Mouse (Mus musculus) limb, embryonic 10.5 days (tissue): ENCODE results near the gene Prph2. TPM values are rescaled to one million over a fixed set of nuclear protein-coding genes. Genes with fewer than 3 reads are reported as not detected.
A peak's percentile ranks its signal among the peaks of the same experiment; 100 is the strongest.

Experiments used
- DNase-seq: peaks from one replicate; pipeline ENCODE4 v3.0.0-alpha.2; 2017; ENCODE audit warnings: low spot score
- H3K27ac ChIP-seq: fragments of 300-500 bp; sonication (generic); 2 replicates; pipeline ENCODE4 v1.5.1; 2016; ENCODE audit warnings: mild to moderate bottlenecking
- H3K27me3 ChIP-seq: fragments of 300-500 bp; sonication (generic); 2 replicates; pipeline ENCODE4 v1.6.1; 2016; ENCODE audit warnings: low read depth, mild to moderate bottlenecking; ENCODE audit not compliant: poor library complexity, severe bottlenecking
- H3K36me3 ChIP-seq: fragments of 300-500 bp; sonication (generic); 2 replicates; pipeline ENCODE4 v1.6.1; 2016; ENCODE audit warnings: mild to moderate bottlenecking, moderate library complexity
- H3K4me1 ChIP-seq: fragments of 300-500 bp; sonication (generic); 2 replicates; pipeline ENCODE4 v1.6.1; 2016
- H3K4me3 ChIP-seq: fragments of 300-500 bp; sonication (generic); 2 replicates; pipeline ENCODE4 v1.5.1; 2016; ENCODE audit warnings: mild to moderate bottlenecking, moderate library complexity
- H3K9me3 ChIP-seq: fragments of 300-500 bp; sonication (generic); replicated peaks from 2 replicates; pipeline ENCODE4 v1.6.1; 2016; ENCODE audit warnings: mild to moderate bottlenecking
- WGBS: fragments of 180-500 bp; shearing (Covaris S2); methylation state at CpG from one replicate; pipeline ENCODE4 v1.1.7; 2016; 5-methylcytosine and 5-hydroxymethylcytosine counted together
- polyA plus RNA-seq: library from polyadenylated mRNA; unstranded; fragments of >200 nt; fragmentation: Nextera tagmentation; extraction: Ambion mirVana; gene quantifications from 2 replicates; pipeline ENCODE4 v1.2.1, GENCODE M21; 2016

The Prph2 gene
- not detected in 2 replicates for polyA plus RNA-seq

GRCm38 (mm10) chr17:46910186-46910585, at the start of gene Prph2:
Gene Prph2 (plus strand): TSS chr17:46910459.
- 0 out of 2 replicates have a peak, but pooled peaks cover 2% of the 10 kb centered on the region for H3K9me3 ChIP-seq
- no peaks in the 10 kb centered on the region for H3K36me3 ChIP-seq
- H3K4me3 ChIP-seq = no peak within 1 kb of the TSS
- no peak for DNase-seq
- H3K27me3 ChIP-seq = no peaks in the 10 kb centered on the region
- peaks cover 11% of the 10 kb centered on the region for H3K4me1 ChIP-seq
- 90% methylated on average over 10 of the region's 10 CpGs for WGBS
- no peak within 1 kb of the TSS for H3K27ac ChIP-seq

- H3K4me3 ChIP-seq = no peak overlapping the region
- no peak for DNase-seq
- no peaks in the 10 kb centered on the region for H3K27me3 ChIP-seq
- H3K9me3 ChIP-seq = no peaks in the 10 kb centered on the region
- no peaks in the 10 kb centered on the region for H3K36me3 ChIP-seq
- no peak overlapping the region for H3K27ac ChIP-seq
- 71% methylated on average over 7 of the region's 7 CpGs for WGBS
- peaks cover 9% of the 10 kb centered on the region for H3K4me1 ChIP-seq
Measured at GRCm38 (mm10) chr17:46864566-46865195, 45.6 kb upstream of the Prph2 start.

- H3K9me3 ChIP-seq = no peaks in the 10 kb centered on the region
- peaks cover 5% of the 10 kb centered on the region; the same call in 1 of the 2 replicates for H3K4me1 ChIP-seq
- H3K36me3 ChIP-seq = 0 out of 2 replicates have a peak, but pooled peaks cover 1% of the 10 kb centered on the region
- 95% methylated on average over 12 of the region's 12 CpGs for WGBS
- H3K4me3 ChIP-seq = no peak overlapping the region
- H3K27me3 ChIP-seq = no peaks in the 10 kb centered on the region
- DNase-seq = no peak
- no peak overlapping the region for H3K27ac ChIP-seq
Measured at GRCm38 (mm10) chr17:46866836-46867235, 43.4 kb upstream of the Prph2 start.

- no peaks in the 10 kb centered on the region for H3K27me3 ChIP-seq
- H3K9me3 ChIP-seq = no peaks in the 10 kb centered on the region
- no peak overlapping the region for H3K27ac ChIP-seq
- H3K4me1 ChIP-seq = peaks cover 22% of the 10 kb centered on the region
- 0 out of 2 replicates have a peak, but pooled peaks cover 4% of the 10 kb centered on the region for H3K36me3 ChIP-seq
- no peak for DNase-seq
- H3K4me3 ChIP-seq = no peak overlapping the region
- 94% methylated on average over 5 of the region's 5 CpGs for WGBS
Measured at GRCm38 (mm10) chr17:46870204-46870798, 40.0 kb upstream of the Prph2 start.

GRCm38 (mm10) chr17:46870913-46871312, 39.3 kb upstream of the Prph2 start:
- 74% methylated on average over 1 of the region's 1 CpGs for WGBS
- 0 out of 2 replicates have a peak, but pooled peaks cover 4% of the 10 kb centered on the region for H3K36me3 ChIP-seq
- peaks cover 22% of the 10 kb centered on the region for H3K4me1 ChIP-seq

GRCm38 (mm10) chr17:46872806-46873205, 37.5 kb upstream of the Prph2 start:
- DNase-seq = no peak
- 64% methylated on average over 7 of the region's 7 CpGs for WGBS
- Histone ChIP-seq H3K27ac (peak overlapping the region; percentile 46; the same call in 1 of the 2 replicates), H3K36me3 (0 out of 2 replicates have a peak, but pooled peaks cover 4% of the 10 kb centered on the region), H3K4me3 (no peak overlapping the region), H3K9me3 (no peaks in the 10 kb centered on the region), H3K4me1 (peaks cover 37% of the 10 kb centered on the region), H3K27me3 (no peaks in the 10 kb centered on the region)

More at GRCm38 (mm10) chr17:46870913-46871312, 39.3 kb upstream of the Prph2 start:
- DNase-seq = no peak
- Histone ChIP-seq H3K27ac (no peak overlapping the region), H3K27me3 (no peaks in the 10 kb centered on the region), H3K4me3 (no peak overlapping the region), H3K9me3 (no peaks in the 10 kb centered on the region)

GRCm38 (mm10) chr17:46874133-46874532, 36.1 kb upstream of the Prph2 start:
- H3K4me1 ChIP-seq = peaks cover 37% of the 10 kb centered on the region
- WGBS = 38% methylated on average over 10 of the region's 10 CpGs
- H3K27me3 ChIP-seq = no peaks in the 10 kb centered on the region
- DNase-seq = no peak
- H3K4me3 ChIP-seq = no peak overlapping the region
- H3K36me3 ChIP-seq = 0 out of 2 replicates have a peak, but pooled peaks cover 4% of the 10 kb centered on the region
- no peaks in the 10 kb centered on the region for H3K9me3 ChIP-seq
- H3K27ac ChIP-seq = peak overlapping the region; percentile 46; the same call in 1 of the 2 replicates

GRCm38 (mm10) chr17:46875626-46876025, 34.6 kb upstream of the Prph2 start:
- Histone ChIP-seq H3K9me3 (no peaks in the 10 kb centered on the region), H3K4me1 (peaks cover 41% of the 10 kb centered on the region), H3K4me3 (no peak overlapping the region), H3K36me3 (0 out of 2 replicates have a peak, but pooled peaks cover 4% of the 10 kb centered on the region), H3K27me3 (no peaks in the 10 kb centered on the region), H3K27ac (no peak overlapping the region)
- 71% methylated on average over 3 of the region's 3 CpGs for WGBS
- DNase-seq = no peak

- peaks cover 41% of the 10 kb centered on the region for H3K4me1 ChIP-seq
- H3K36me3 ChIP-seq = 0 out of 2 replicates have a peak, but pooled peaks cover 4% of the 10 kb centered on the region
- peak overlapping the region; percentile 6; the same call in 1 of the 2 replicates for H3K4me3 ChIP-seq
- peak; percentile 65 for DNase-seq
- peak overlapping the region; percentile 61 for H3K27ac ChIP-seq
- WGBS = 56% methylated on average over 8 of the region's 8 CpGs
- H3K27me3 ChIP-seq = no peaks in the 10 kb centered on the region
- H3K9me3 ChIP-seq = no peaks in the 10 kb centered on the region
Measured at GRCm38 (mm10) chr17:46876371-46876950, 33.8 kb upstream of the Prph2 start.

- 90% methylated on average over 5 of the region's 5 CpGs for WGBS
- no peaks in the 10 kb centered on the region for H3K9me3 ChIP-seq
Measured at GRCm38 (mm10) chr17:46877061-46877460, 33.2 kb upstream of the Prph2 start.

GRCm38 (mm10) chr17:46879841-46880311, 30.4 kb upstream of the Prph2 start:
- no peak for DNase-seq
- WGBS = 71% methylated on average over 14 of the region's 14 CpGs
- peaks cover 25% of the 10 kb centered on the region for H3K4me1 ChIP-seq
- H3K9me3 ChIP-seq = no peaks in the 10 kb centered on the region
- H3K27ac ChIP-seq = no peak overlapping the region
- no peaks in the 10 kb centered on the region for H3K27me3 ChIP-seq
- H3K36me3 ChIP-seq = no peaks in the 10 kb centered on the region
- H3K4me3 ChIP-seq = no peak overlapping the region

More at GRCm38 (mm10) chr17:46877061-46877460, 33.2 kb upstream of the Prph2 start:
- H3K4me3 ChIP-seq = no peak overlapping the region
- peak overlapping the region; percentile 61 for H3K27ac ChIP-seq
- 0 out of 2 replicates have a peak, but pooled peaks cover under 1% of the 10 kb centered on the region for H3K36me3 ChIP-seq
- H3K27me3 ChIP-seq = no peaks in the 10 kb centered on the region
- DNase-seq = no peak
- peaks cover 41% of the 10 kb centered on the region for H3K4me1 ChIP-seq

GRCm38 (mm10) chr17:46880322-46880721, 29.9 kb upstream of the Prph2 start:
- WGBS = 84% methylated on average over 2 of the region's 2 CpGs
- Histone ChIP-seq H3K9me3 (no peaks in the 10 kb centered on the region), H3K4me3 (no peak overlapping the region), H3K4me1 (peaks cover 25% of the 10 kb centered on the region), H3K27ac (no peak overlapping the region), H3K36me3 (no peaks in the 10 kb centered on the region), H3K27me3 (no peaks in the 10 kb centered on the region)
- no peak for DNase-seq

GRCm38 (mm10) chr17:46881728-46882127, 28.5 kb upstream of the Prph2 start:
- no peaks in the 10 kb centered on the region for H3K27me3 ChIP-seq
- H3K27ac ChIP-seq = no peak overlapping the region
- H3K36me3 ChIP-seq = no peaks in the 10 kb centered on the region
- 90% methylated on average over 6 of the region's 6 CpGs for WGBS
- DNase-seq = no peak
- peaks cover 27% of the 10 kb centered on the region for H3K4me1 ChIP-seq
- H3K9me3 ChIP-seq = no peaks in the 10 kb centered on the region
- H3K4me3 ChIP-seq = no peak overlapping the region
